Mouse (Mus musculus): Measurements from ENCODE around the gene Zfp810. TPM values are rescaled to one million over a fixed set of nuclear protein-coding genes. Genes with fewer than 3 reads are reported as not detected.

The Zfp810 gene
- polyA plus RNA-seq, 1 experiment from 2014 or later: 6.3 TPM

- H3K36me3 ChIP-seq (ENCODE audit: inconsistent target): peaks cover 7% of the 10 kb centered on the region; the same call in 1 of the 2 replicates
Measured at GRCm38 (mm10) chr9:22230556-22230955, 76.9 kb downstream of the Zfp810 start.

GRCm38 (mm10) chr9:22230061-22230460, 77.4 kb downstream of the Zfp810 start:
- 96% methylated on average over 3 of the region's 3 CpGs for WGBS (ENCODE audit: missing documents)
- Histone ChIP-seq H3K36me3 (ENCODE audit: inconsistent target) (peaks cover 3% of the 10 kb centered on the region; the same call in 1 of the 2 replicates), H3K27ac (no peak overlapping the region), H3K4me3 (ENCODE audit: inconsistent target) (no peak overlapping the region), H3K79me2 (ENCODE audit: inconsistent target) (peaks cover 86% of the 10 kb centered on the region)

More at GRCm38 (mm10) chr9:22230556-22230955, 76.9 kb downstream of the Zfp810 start:
- no peak overlapping the region for H3K4me3 ChIP-seq (ENCODE audit: inconsistent target)
- H3K79me2 ChIP-seq (ENCODE audit: inconsistent target): peaks cover 89% of the 10 kb centered on the region
- H3K27ac ChIP-seq: no peak overlapping the region

GRCm38 (mm10) chr9:22229386-22230026, 77.9 kb downstream of the Zfp810 start:
- Histone ChIP-seq H3K79me2 (ENCODE audit: inconsistent target) (peaks cover 81% of the 10 kb centered on the region), H3K4me3 (ENCODE audit: inconsistent target) (no peak overlapping the region), H3K27ac (no peak overlapping the region), H3K36me3 (ENCODE audit: inconsistent target) (no peaks in the 10 kb centered on the region)
- 94% methylated on average over 6 of the region's 7 CpGs for WGBS (ENCODE audit: missing documents)

GRCm38 (mm10) chr9:22226846-22227245, 80.6 kb downstream of the Zfp810 start:
- 91% methylated on average over 15 of the region's 15 CpGs for WGBS (ENCODE audit: missing documents)
- Histone ChIP-seq H3K79me2 (ENCODE audit: inconsistent target) (peaks cover 57% of the 10 kb centered on the region), H3K4me3 (ENCODE audit: inconsistent target) (no peak overlapping the region), H3K27ac (no peak overlapping the region), H3K36me3 (ENCODE audit: inconsistent target) (no peaks in the 10 kb centered on the region)

Other genes starting within 250 kb of the Zfp810 start
- not detected in 3 replicates for gene Gm49318, start 236.4 kb downstream of the Zfp810 start, polyA plus RNA-seq (2018)
- gene Zfp653, start 236.3 kb downstream of the Zfp810 start, polyA plus RNA-seq (2018): 4.3 to 7.0 TPM (median 5.2 TPM) in 3 replicates
- 8.1 to 14.7 TPM (median 10.0 TPM) in 3 replicates for gene Ecsit, start 222.2 kb downstream of the Zfp810 start, polyA plus RNA-seq (2018)
- not detected in 3 replicates for gene Cnn1, start 208.4 kb downstream of the Zfp810 start, polyA plus RNA-seq (2018)
- 46.8 to 70.0 TPM (median 65.2 TPM) in 3 replicates for gene Elof1, start 190.5 kb downstream of the Zfp810 start, polyA plus RNA-seq (2018)
- 6.4 to 8.0 TPM (median 7.2 TPM) in 3 replicates for gene Acp5, start 171.9 kb downstream of the Zfp810 start, polyA plus RNA-seq (2018)
- gene Pigyl, start 150.8 kb downstream of the Zfp810 start, polyA plus RNA-seq (2018): 27.7 to 36.9 TPM (median 33.2 TPM) in 3 replicates
- not detected in 3 replicates for gene Zfp872, start 119.6 kb downstream of the Zfp810 start, polyA plus RNA-seq (2018)
- gene Zfp809, start 81.9 kb downstream of the Zfp810 start, polyA plus RNA-seq (2018): 13.0 to 19.3 TPM (median 14.8 TPM) in 3 replicates
- 0.06 to 0.07 TPM in 2 of 3 replicates, not detected in the other for gene Zfp599, start 47.8 kb downstream of the Zfp810 start, polyA plus RNA-seq (2018)
- 0.66 to 6.4 TPM (median 4.6 TPM) in 3 replicates for gene Anln, start 81.5 kb upstream of the Zfp810 start, polyA plus RNA-seq (2018)
- 0.04 TPM in 1 of 3 replicates, not detected in the others for gene 9530077C05Rik, start 103.9 kb upstream of the Zfp810 start, polyA plus RNA-seq (2018)
- not detected in 3 replicates for gene Gm17545, start 146.6 kb upstream of the Zfp810 start, polyA plus RNA-seq (2018)
- gene Rp9, start 162.1 kb upstream of the Zfp810 start, polyA plus RNA-seq (2018): 42.8 to 49.9 TPM (median 44.0 TPM) in 3 replicates
- gene Bbs9, start 168.1 kb upstream of the Zfp810 start, polyA plus RNA-seq (2018): 2.5 to 15.5 TPM (median 6.7 TPM) in 3 replicates

All from macrophage (primary cell).